8 mouse cellular contexts compared by ENCODE assay signal in the genomic region with DNA sequence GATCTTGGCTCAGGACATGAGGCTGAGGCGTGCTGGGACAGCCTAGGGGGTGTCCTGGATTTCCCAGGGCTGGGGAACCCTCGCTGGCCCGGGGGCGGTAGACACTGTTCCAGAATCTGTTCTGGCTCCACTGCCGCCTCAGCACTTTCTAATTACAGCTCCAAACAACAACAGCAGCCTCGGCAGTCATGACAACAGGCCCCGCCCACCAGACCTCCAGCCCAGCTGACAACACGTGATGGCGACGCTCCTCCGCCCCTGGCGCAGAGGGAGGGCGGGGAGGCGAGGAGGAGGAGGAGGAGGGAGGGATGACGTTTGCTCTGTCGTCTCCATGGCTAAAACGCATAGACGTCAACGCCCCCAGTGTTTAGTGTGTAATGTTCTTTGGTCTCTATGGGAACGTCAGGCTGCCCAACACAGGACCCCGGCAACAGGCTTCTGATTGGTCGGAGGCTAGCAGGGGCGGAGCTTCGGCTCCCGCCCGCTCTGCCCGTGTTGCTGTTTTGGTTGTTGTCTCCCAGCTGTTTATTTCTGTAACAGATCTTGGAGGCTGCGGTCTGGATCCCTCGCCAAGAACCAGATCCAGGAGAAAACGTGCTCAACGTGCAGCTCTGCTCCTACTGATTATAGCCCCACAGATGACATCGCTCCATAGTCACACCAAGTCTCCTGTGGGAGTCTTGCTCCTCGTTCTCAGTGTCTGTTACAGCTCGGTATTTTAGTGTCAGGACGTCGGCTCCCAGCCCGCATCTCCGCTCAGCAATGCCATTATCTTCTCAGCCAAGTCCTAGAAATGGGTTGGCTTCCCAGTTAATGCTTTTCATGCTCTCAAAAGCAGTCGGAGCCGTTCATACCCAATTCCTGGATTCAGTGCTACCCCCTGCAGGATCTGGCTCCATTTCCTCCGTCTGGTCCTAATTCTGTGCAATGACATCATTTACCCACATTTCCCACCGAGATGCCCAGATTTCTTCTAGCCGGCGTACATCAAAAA. TPM values are rescaled to one million over a fixed set of nuclear protein-coding genes. Genes with fewer than 3 reads are reported as not detected.
A peak's percentile ranks its signal among the peaks of the same experiment; 100 is the strongest.
DNase-seq lines count a peak whose midpoint lies in the region; ATAC-seq and TF ChIP-seq lines count a peak whose summit lies in the region.

No protein-coding gene starts in this region.

- peak overlapping the region; percentile 45 for H3K4me3 ChIP-seq in hindbrain, embryonic 15.5 days

- CTCF ChIA-PET in Patski (lab: Charles Lee) = interaction anchor here (1.1 to 1.8 kb wide), 2 partner anchors 107 to 108 kb away, joined by 3 to 4 read pairs; no protein-coding TSS in a partner anchor

- WGBS in hindbrain, embryonic 15.5 days = under 1% methylated on average over 44 of the region's 44 CpGs

- in situ Hi-C loops in Patski (cut with MboI; ENCODE audit: low pct_unique_long_range_greater_than_20kb) = no loop called here

- no peaks in the 10 kb centered on the region for H3K36me3 ChIP-seq in hindbrain, embryonic 15.5 days

- POLR2A ChIA-PET in Patski (lab: Charles Lee) = interaction anchor here (0.8 to 2.2 kb wide), 3 partner anchors 18 to 110 kb away, joined by 3 to 10 read pairs (median 3); a partner anchor contains a TSS

- no peak for TF ChIP-seq CTCF in Patski (IDR thresholded peaks at IDR 0.05)

- peak; percentile 90 for ATAC-seq in Patski
- peak; percentile 99 for ATAC-seq in hindbrain, embryonic 15.5 days (ENCODE audit: low FRiP score, low read depth)

- no peaks in the 10 kb centered on the region for H3K27me3 ChIP-seq in Patski
- H3K27me3 ChIP-seq in hindbrain, embryonic 15.5 days = no peaks in the 10 kb centered on the region

- peak overlapping the region; percentile 77 for H3K4me2 ChIP-seq in hindbrain, embryonic 15.5 days

- peaks cover 29% of the 10 kb centered on the region for H3K4me1 ChIP-seq in hindbrain, embryonic 15.5 days (replicated peaks)

- DNase-seq in Patski (ENCODE audit: low read depth, low spot score) = peak; percentile 96
- DNase-seq in cerebellum, postnatal 14 days = peak; percentile 92 to 94
- DNase-seq in frontal cortex, postnatal 25 days (ENCODE audit: low spot score in 2 of 2) = peak; percentile 93 to 94
- DNase-seq in left cerebral cortex, adult 11 months (ENCODE audit: low spot score) = peak; percentile 98
- peak; percentile 99 for DNase-seq in lung, postnatal 4 days
- peak; percentile 95 for DNase-seq in retina, postnatal 7 days (ENCODE audit: low read depth, low spot score)
- peak; percentile 87 for DNase-seq in urinary bladder, adult 2 months (ENCODE audit: low spot score)

- no peaks in the 10 kb centered on the region for H3K9me3 ChIP-seq in hindbrain, embryonic 15.5 days

- peak overlapping the region; percentile 57 for H3K9ac ChIP-seq in hindbrain, embryonic 15.5 days

- H3K27ac ChIP-seq in hindbrain, embryonic 15.5 days (replicated peaks) = peak overlapping the region; percentile 95

RNA-seq across cellular contexts. Expression of a gene that starts 18.3 kb away (rescaled TPM):
- 678 TPM for polyA plus RNA-seq in Patski (2021)
- 2.6 and 4.0 TPM in 2 replicates for polyA plus RNA-seq in hindbrain, embryonic 15.5 days (2015; fragmentation: Nextera tagmentation; extraction: Ambion mirVana)
- polyA plus RNA-seq in urinary bladder, adult 2 months (2012; rRNA removed) = 28.5 and 37.0 TPM in 2 replicates

Comparison
In these comparisons a context has a peak if more than half of its experiments do, and no peak if none do; other contexts are left out.
1. Peak in every context shown above with its lines: DNase-seq, ATAC-seq, H3K4me3 ChIP-seq and H3K27ac ChIP-seq.
2. RNA of a gene that starts 18.3 kb away (polyA plus RNA-seq): 678 TPM in Patski (single experiment); 28.5 to 37.0 TPM in urinary bladder, adult 2 months and 2.6 to 4.0 TPM in hindbrain, embryonic 15.5 days; every median in the first group is over 10 times any median in the second.